ENCODE assay signal across 35 mouse cellular contexts in the genomic region with DNA sequence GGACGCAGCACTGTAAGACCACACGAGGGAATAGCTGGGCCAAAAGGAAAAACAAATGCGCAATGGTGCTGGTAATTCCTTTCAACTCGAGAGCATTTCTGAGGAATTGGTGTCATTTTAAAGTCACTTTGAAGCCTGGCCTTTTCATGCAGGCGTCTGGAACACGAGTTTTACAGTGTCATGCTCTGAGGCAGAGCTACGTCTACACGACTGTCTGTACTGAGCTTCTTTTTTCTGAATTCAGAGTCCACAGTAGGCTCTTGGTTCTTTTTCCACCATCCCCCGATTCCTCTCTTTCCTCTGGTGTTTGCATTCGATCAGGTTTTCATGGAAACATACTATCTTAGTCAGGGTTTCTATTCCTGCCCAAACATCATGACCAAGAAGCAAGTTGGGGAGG.
"Had no signal": no experiment of that assay in that cellular context is flagged by ENCODE, and none has a peak within 500 bp of the region (broad histone marks: within the 10 kb centered on the region; RNA-seq: fewer than 3 reads in every experiment).

No protein-coding gene starts in this region.

- ATAC-seq: hindbrain, embryonic 16.5 days; hindbrain, postnatal 0 days; inflammation-experienced regulatory T-cells, adult 6 months; intestine, embryonic 15.5 days; intestine, embryonic 16.5 days; intestine, postnatal 0 days had no signal

- H3K9ac ChIP-seq: heart, embryonic 12.5 days; heart, embryonic 13.5 days; heart, embryonic 15.5 days; hindbrain, embryonic 12.5 days; hindbrain, embryonic 13.5 days; hindbrain, embryonic 14.5 days; hindbrain, embryonic 15.5 days; intestine, embryonic 15.5 days; kidney, embryonic 15.5 days had no signal

- H3K36me3 ChIP-seq: heart, embryonic 10.5 days; heart, embryonic 12.5 days; heart, embryonic 13.5 days; heart, embryonic 15.5 days; hindbrain, embryonic 10.5 days; hindbrain, embryonic 12.5 days; hindbrain, embryonic 13.5 days; hindbrain, embryonic 15.5 days; intestine, embryonic 15.5 days; kidney, embryonic 15.5 days had no signal

- DNase-seq: heart, adult 2 months; heart, postnatal 10 days; heart, postnatal 14 days; heart, postnatal 36 days; heart, postnatal 4 days; kidney, adult 11 months; kidney, adult 18-20 months; kidney, adult 2 months; kidney, adult 8-10 months; kidney, adult 9 months; kidney, postnatal 10 days; kidney, postnatal 14 days; kidney, postnatal 25 days; kidney, postnatal 36 days; kidney, postnatal 4 days; layer of hippocampus, adult 9-11 months had no signal

- H3K4me3 ChIP-seq: heart, adult 2 months; heart, embryonic 10.5 days; heart, embryonic 12.5 days; heart, embryonic 13.5 days; heart, embryonic 15.5 days; hindbrain, embryonic 10.5 days; hindbrain, embryonic 12.5 days; hindbrain, embryonic 13.5 days; hindbrain, embryonic 15.5 days; intestine, embryonic 15.5 days; kidney, embryonic 15.5 days; layer of hippocampus, adult 2 months had no signal

- H3K4me2 ChIP-seq: heart, embryonic 11.5 days; heart, embryonic 12.5 days; heart, embryonic 13.5 days; heart, embryonic 15.5 days; hindbrain, embryonic 12.5 days; hindbrain, embryonic 13.5 days; hindbrain, embryonic 14.5 days; hindbrain, embryonic 15.5 days; intestine, embryonic 15.5 days; kidney, embryonic 15.5 days had no signal

- H3K27ac ChIP-seq: heart, adult 2 months; heart, embryonic 10.5 days; heart, embryonic 13.5 days; heart, embryonic 15.5 days; hindbrain, embryonic 10.5 days; hindbrain, embryonic 12.5 days; hindbrain, embryonic 13.5 days; hindbrain, embryonic 14.5 days; hindbrain, embryonic 15.5 days; hindbrain, postnatal 0 days; intestine, embryonic 15.5 days; kidney, embryonic 15.5 days; kidney, postnatal 0 days; layer of hippocampus, adult 2 months had no signal

- H3K27me3 ChIP-seq: heart, embryonic 12.5 days; heart, embryonic 13.5 days; heart, embryonic 15.5 days; hindbrain, embryonic 12.5 days; hindbrain, embryonic 13.5 days; hindbrain, embryonic 15.5 days; intestine, embryonic 15.5 days; kidney, embryonic 15.5 days had no signal

- H3K4me1 ChIP-seq: heart, embryonic 10.5 days; heart, embryonic 12.5 days; heart, embryonic 13.5 days; heart, embryonic 15.5 days; hindbrain, embryonic 10.5 days; hindbrain, embryonic 12.5 days; hindbrain, embryonic 13.5 days; hindbrain, embryonic 15.5 days; intestine, embryonic 15.5 days; kidney, embryonic 15.5 days had no signal

- H3K9me3 ChIP-seq: heart, embryonic 10.5 days; heart, embryonic 12.5 days; heart, embryonic 13.5 days; heart, embryonic 15.5 days; hindbrain, embryonic 10.5 days; hindbrain, embryonic 12.5 days; hindbrain, embryonic 13.5 days; hindbrain, embryonic 15.5 days; intestine, embryonic 15.5 days; kidney, embryonic 15.5 days had no signal
